Mouse (Mus musculus) small intestine, adult 10 weeks (tissue): ENCODE measurements around the gene Chchd1. TPM values are rescaled to one million over a fixed set of nuclear protein-coding genes. Genes with fewer than 3 reads are reported as not detected.

Experiments used
- polyA plus RNA-seq: library from polyadenylated mRNA; stranded (reverse); fragments of 350-450 nt; fragmentation: Illumina TruSeq; extraction: RNeasy Lipid Tissue Mini Kit (QIAGEN cat#74804); gene quantifications from one replicate; pipeline ENCODE4 v1.2.3, GENCODE M21; 2014; ENCODE audit warnings: low replicate concordance

Chchd1 gene
- polyA plus RNA-seq, result 140 TPM

DNA sequence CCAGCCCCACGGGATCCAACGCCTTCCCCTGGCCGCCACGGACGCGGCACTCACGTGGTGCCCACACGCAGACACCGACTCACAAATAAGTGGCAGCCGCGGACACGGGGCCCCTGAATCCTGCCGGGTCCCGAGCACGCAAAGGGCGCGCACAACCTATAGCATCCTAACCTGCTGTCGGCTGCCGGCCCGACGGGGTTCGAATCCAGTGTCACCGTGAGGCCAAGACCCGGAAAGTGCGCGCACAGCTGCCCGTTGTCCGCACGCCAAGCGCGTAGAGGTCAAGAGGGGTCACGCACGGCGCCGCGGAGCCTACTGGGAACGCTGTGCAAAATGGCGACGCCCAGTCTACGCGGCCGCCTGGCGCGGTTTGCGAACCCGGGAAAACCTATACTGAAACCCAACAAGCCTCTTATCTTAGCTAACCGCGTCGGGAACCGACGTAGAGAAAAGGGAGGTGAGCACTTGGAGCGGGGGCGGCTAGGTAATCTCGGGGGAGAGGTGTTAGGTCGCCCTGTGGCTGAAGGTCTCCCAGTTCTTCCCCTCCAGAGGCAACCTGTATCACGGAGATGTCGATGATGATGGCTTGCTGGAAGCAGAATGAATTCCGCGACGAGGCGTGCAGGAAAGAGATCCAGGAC, at the start of gene Chchd1:
TSS of gene Chchd1 (plus strand) at position 266 of the 641 bp plus-strand sequence.

DNA sequence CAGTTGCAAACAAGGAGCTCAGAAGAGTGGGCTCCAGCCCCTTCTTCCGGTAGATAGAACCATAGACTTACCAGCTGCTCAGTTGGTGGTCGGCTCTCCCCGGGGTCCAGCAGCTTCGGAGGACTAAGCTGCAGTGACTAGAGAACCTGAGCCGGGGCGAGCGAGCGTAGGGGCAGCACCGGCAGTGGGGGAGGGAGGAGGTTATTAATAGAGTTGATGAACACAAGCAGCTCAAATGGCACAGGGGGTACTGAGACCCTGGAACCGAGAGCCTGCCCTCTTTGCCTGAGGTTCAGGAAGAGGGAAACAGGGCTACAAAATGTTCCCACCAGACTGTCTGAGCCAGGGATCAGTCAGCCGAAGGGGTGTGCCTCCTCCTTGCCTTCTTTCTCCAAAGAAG, 46.4 kb upstream of the Chchd1 start, which contains the start of gene Myoz1:
TSS of gene Myoz1 (minus strand) at position 180 of the 400 bp plus-strand sequence.

DNA sequence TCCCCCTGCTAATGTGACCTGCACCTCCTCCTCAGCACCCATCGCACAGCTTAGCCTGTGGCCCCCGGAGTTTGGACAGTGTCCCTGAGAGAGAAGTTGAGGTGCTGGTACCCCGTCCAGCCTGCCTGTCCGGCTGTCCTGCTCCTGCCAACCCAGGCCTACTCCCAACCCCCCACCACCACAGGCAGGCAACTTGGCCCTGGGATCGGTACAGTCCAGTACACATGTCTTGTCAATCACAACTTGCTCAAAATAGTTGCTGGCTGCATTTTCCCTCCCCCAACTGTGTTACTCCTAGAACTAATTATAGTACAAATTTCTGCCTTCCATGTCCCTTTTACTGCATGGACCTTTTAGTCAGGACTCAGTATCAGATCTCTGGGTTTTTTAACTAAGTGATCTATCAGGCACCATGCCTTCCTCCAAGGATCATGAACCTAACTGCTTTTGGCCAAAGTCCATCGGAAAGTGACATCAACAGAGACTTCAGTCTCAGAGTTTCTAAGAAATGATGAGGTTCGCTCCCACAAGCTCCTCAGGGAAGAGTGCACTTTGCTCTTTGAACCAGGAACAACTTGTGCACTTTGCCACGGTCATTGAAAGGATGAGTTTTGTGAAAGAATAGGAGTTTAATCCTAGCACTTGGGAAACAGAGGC, 34.5 kb upstream of the Chchd1 start, which contains the start of gene Synpo2l:
TSS of gene Synpo2l (minus strand) at position 201 of the 657 bp plus-strand sequence.

DNA sequence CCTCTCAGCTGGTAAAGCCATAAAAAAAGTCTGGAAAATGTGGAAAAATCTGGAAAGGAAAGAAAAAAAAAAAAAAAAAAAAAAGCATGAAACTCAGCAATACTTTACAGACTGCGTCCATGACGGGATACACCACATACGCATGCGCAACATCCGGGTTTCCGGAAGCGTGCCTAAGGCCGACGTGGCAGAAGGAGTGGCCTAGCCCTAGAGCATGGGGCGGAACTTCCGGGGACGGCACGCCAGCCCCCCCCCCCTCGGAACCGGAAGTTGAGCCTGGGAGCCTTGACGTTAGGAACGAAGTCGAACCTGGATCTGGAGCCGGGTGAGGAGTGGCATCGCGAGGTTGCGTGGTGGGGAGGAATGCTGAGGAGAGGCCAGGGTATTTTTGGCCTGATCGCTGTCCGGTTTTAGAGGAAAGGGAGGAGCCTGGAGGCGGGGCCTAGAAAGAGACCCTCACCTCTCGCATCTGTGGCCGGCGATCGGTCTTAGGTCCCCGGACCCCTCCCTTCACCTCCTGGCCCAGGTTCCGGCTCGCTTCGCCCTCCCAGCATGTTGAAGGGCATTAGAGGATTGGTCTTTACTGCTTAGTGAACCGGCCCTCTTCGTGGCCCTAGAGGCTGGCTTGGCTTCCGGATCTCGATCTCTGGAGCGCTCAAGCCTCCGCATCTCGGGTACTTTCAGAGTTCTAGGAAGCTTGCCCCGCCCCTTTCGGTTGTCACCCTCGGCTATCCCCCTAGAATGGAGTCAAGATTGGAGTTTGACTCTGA, 28.6 kb upstream of the Chchd1 start, which contains the start of gene Sec24c:
TSS of gene Sec24c (plus strand) at position 245 of the 770 bp plus-strand sequence.

DNA sequence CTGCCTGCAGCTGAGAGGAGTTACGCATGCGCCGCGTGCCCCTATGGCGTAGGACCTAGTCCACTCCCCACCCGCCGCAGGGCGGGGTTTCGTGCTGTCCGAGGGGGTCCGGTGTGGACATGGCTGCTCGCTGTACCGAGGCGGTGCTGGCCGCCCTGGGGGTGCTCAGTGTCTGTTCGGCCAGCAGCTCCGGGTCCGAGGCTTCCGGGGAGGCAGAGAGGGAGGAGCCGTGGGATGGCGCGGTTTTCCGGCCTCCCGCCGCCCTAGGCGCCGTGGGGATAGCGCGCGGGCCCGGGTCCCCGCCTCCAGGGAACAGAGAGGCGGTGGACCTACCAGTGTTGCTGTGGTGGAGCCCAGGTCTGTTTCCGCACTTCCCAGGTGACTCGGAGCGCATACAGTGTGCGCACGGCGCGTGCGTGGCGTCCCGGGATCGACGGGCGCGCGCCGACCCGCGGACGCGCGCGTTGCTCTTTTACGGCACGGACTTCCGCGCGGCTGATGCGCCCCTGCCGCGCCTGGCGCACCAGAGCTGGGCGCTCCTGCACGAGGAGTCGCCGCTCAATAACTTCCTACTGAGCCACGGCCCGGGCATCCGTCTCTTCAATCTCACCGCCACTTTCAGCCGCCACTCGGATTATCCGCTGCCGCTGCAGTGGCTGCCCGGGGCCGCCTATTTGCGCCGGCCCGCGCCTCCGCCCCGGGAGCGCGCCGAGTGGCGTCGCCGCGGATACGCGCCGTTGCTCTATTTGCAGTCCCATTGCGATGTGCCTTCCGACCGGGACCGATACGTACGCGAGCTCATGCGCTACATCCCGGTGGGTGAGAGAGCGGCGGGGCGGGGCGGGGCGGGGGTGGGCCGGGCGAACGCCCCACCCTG, 7.7 kb upstream of the Chchd1 start, which contains the start of gene Fut11:
TSS of gene Fut11 (plus strand) at position 85 of the 877 bp plus-strand sequence.

DNA sequence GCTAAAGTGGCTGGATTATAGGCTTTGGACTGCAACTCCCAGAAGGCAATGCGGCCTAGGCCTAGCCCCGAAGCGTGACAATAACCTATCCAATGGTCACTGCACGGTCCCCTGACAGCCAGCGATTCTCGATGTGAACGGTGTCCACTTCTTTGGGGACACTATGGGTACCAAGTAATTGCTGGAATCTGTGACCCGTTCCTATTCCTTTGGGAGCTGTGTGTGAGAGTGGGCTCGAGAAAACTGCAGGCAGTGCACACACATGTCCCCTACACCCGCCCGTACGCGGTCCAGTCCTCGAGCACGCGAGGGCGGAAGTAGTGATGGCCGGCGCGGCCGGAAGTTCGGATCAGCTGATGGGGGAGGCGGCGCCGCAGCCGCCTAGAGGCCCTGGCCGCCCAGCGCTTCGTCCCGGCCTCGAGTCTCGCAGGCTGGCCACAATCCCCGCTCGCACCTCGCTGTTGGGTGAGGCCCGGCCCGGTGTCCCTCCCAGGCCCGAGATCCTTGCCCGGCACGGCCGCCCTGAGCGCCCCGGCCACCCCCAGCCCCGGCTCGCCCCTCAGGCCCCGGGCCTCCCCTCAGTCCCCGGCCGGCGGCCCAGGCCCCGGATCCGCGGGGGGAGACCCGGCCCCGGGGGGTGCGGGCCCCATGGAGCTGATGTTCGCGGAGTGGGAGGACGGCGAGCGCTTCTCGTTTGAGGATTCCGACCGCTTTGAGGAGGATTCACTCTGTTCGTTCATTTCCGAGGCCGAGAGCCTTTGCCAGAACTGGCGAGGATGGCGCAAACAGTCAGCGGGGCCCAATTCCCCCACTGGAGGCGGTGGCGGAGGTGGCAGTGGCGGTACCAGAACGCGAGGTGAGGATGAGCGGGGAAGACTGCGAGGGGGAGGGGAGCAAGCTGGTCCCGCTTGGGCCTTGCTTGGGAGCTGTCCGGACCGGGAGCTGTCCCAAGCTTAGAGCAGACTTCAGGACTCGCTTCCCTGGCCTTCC, 4.7 kb downstream of the Chchd1 start, which contains the start of gene Zswim8:
TSS of gene Zswim8 (plus strand) at position 352 of the 990 bp plus-strand sequence.

DNA sequence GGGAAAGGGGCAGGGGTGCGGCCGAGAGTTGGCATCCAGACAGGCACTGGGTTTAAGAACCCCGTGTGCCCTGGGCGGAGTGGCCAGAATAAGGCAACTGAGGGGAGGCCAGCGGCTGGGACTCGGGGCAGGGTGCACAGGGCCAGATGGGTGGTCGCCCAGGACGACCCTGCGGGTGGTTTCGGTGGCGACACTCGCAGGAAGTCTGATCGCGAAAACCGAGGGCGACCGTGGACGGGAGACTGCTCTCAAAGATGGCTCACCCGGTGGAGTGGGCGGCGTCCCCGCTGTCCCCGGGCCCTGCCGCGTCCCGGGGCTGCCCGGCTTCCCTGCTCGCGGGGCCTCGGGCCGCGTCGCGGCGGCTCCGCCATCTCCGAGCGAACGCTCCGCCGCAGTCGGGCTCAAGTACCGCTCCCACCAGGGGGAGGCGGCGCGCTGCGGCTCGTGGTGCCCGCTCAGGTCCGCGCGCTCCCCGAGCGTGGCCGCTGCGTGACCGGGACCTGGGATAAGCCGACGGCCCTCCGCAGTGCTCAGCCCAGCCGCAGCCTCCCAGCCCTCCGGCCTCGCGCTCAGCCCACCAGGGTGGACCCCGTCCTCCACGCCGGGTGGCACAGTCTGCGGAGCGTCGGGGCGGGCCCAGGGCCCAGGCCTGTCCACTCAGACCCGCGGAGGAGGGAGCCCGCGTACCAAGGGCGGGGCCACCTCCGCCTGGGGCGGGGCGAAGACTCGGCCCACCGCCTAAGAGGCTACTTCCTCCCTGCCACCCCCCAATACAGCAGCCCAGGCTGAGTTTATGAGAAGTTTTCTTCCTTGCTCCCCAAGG, 31.4 kb downstream of the Chchd1 start, which contains the start of gene Ndst2:
TSS of gene Ndst2 (minus strand) at position 611 of the 823 bp plus-strand sequence.

Other genes starting within 250 kb of the Chchd1 start
- gene Anxa7, start 222.9 kb upstream of the Chchd1 start, polyA plus RNA-seq, result 78.3 TPM
- gene Mss51, start 206.1 kb upstream of the Chchd1 start, polyA plus RNA-seq, result 2.3 TPM
- gene Ppp3cb, start 156.4 kb upstream of the Chchd1 start, polyA plus RNA-seq, result 151 TPM
- gene Usp54, start 61.9 kb upstream of the Chchd1 start, polyA plus RNA-seq, result 2.2 TPM
- not detected for gene Myoz1, start 46.5 kb upstream of the Chchd1 start, polyA plus RNA-seq
- not detected for gene Synpo2l, start 34.7 kb upstream of the Chchd1 start, polyA plus RNA-seq
- 42.0 TPM for gene Sec24c, start 28.7 kb upstream of the Chchd1 start, polyA plus RNA-seq
- 12.3 TPM for gene Fut11, start 8.0 kb upstream of the Chchd1 start, polyA plus RNA-seq
- 3.4 TPM for gene Zswim8, start 4.5 kb downstream of the Chchd1 start, polyA plus RNA-seq
- 2.9 TPM for gene Ndst2, start 31.6 kb downstream of the Chchd1 start, polyA plus RNA-seq
- gene Camk2g, start 91.1 kb downstream of the Chchd1 start, polyA plus RNA-seq, result 8.3 TPM
- 7.6 TPM for gene Plau, start 133.7 kb downstream of the Chchd1 start, polyA plus RNA-seq
- 72.4 TPM for gene Vcl, start 226.4 kb downstream of the Chchd1 start, polyA plus RNA-seq